Mouse (Mus musculus) right cerebral cortex, adult 18-20 months (tissue): ENCODE measurements around the gene Mlxipl.

Experiments used
- DNase-seq: peaks from one replicate; pipeline ENCODE4 v3.0.0; 2022; ENCODE audit warnings: mixed read lengths

Mlxipl gene

DNA sequence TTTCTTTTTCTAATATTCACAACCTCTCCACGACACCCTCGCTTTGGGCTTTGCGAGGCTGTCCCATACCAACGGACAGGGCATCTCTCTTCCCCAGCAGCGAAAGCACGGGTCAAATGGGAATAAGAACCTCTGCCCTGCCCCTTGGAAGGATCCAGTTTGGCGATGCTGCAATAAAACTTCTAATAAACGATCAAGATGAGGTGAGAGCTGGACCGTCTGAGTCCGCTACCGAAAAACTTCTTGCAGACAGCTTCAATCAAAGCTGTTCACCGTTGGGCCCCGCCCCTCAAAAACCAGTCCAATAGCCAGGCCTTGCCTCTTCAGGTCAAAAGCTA is 59.0 kb downstream of the Mlxipl start:
- no peak for DNase-seq

GRCm38 (mm10) chr5:135149053-135149819 is 59.5 kb downstream of the Mlxipl start, which contains the start of gene Tbl2:
Gene Tbl2, plus strand, starts transcription at chr5:135149657.
- peak; percentile 99 for DNase-seq

GRCm38 (mm10) chr5:135149820-135150178 is 60.1 kb downstream of the Mlxipl start:
- no peak for DNase-seq

DNA sequence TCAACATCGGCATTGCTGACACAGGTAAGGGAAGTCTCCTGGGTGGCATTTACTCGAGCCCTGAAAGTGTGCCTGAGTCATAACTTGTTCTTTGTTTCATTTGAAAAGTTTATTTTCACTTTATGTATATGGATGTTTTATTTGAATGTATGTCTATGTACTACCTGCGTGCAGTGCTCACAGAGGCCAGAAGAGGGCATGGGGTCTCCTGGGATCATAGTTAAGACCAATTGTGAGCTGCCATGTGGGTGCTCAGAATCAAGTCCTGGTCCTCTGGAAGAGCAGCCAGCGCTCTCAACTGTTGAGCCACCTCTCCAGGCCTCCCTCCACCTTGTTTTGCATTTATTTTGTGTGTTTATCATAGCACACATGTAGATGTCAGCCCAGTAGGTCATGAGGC is 66.8 kb downstream of the Mlxipl start:
- DNase-seq, result no peak

DNA sequence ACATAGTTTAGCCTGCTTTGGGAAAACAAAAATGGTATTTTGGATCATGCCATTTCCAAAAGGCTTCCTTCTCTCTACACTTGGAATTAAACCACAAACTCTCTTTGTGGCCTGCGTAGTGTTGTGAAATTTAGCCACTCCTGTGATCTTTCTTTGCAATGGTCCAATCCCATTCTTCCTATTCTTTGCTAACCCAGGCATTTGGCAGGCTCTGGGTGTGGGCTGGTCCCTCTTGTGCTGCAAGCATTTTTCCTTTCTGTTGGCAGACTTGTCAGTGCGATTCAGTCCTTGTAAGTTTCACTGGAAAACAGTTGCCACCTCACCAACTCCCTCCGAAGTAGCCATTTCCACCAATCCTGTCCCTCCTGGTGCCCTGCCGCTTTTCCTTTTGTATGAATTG is 71.5 kb downstream of the Mlxipl start:
- DNase-seq, result peak; percentile 64

DNA sequence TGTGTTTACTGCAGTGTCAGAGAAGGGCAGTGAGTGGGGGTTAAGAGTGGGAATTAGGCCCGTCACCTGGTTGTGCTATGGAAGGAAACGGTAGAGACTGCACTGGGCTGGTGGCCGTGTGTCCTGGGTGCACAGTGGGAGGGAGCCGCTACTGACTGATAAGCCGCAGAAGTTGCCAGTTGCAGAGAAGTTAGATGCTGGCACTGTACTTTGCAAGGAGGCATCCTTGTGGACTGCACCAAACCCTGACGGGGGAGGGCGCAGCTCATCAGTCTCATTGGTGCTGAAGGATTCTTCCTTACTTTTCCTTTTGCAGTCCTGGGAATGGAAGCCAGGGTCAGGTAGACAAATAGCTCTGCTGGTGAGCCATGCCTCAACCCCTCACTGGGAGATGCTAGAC is 72.0 kb downstream of the Mlxipl start:
- DNase-seq, result no peak

DNA sequence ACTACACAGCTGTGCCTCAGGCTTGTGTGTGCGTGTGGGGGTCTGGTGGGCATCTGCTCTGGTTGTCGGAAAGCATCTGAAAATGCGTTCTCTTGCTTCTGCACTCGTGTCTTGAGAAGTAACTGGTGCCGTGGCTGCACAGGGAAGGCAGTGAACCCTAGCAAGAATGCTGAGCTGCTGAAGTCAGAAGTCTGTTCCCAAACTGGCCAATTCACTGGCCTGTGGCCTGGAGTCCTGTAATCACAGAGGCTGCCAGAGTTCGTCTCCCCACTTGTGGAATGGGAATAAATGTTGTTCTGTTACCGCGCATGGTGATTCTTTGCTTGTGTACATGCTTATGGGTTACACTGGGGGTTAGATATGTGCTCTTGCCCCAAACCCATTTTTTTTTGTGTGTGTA is 72.7 kb downstream of the Mlxipl start:
- DNase-seq, result no peak

DNA sequence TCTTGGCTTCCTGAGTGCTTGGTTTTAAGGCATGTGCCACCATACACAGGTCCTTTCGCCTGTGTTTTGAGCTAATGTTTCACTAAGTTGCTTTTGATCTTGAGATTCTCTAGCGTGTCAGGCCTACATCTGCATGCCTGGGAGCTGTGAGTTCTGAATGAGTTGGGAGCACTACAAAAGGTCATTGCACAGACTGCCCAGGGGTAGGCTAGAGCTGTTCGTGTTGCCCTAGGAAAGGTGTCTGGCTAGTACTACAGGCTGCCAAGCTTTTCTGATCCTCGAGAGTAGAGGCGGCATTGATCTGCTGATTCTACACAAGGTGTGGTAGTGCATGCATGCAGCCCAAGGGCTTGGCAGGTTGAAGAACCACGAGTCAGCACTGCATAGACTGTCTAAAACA is 73.1 kb downstream of the Mlxipl start:
- no peak for DNase-seq

DNA sequence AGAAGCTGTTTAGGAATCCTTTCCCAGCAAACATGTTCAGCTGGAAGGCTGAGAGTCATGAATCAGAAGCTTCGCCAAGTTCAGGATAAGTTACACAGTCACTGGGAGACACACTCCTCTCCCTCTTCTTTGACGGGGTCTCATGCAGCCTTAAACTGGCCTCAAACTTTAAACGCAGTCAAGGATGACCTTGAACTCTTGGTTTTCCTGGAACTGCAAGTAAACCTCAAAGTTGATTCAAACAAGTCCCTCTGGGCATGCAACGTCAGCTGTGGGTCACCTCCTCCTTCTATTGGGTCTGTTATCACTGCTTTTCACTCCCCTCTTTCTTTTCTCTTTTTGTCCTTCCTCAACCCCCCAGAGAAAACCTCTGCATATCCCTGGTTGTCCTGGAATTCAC is 77.2 kb downstream of the Mlxipl start:
- no peak for DNase-seq

DNA sequence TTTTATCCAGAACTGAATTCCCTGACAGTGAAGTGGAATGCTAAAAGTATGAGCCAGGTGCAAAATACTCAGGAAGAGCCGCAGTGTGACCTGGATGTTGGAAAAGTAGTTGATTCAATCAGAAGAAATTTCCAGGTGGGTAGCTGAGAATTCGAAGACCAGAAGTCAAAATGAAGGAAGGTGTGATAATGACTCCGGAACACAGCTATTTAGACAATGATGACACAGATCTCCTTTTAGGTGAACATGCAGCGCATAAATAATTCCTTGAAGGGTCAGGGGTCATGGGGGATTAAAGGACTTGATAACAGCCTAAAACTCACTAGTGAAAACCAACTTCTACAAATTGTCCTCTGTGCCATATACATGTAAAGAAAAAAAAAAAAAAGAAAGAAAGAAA is 77.8 kb downstream of the Mlxipl start:
- no peak for DNase-seq

DNA sequence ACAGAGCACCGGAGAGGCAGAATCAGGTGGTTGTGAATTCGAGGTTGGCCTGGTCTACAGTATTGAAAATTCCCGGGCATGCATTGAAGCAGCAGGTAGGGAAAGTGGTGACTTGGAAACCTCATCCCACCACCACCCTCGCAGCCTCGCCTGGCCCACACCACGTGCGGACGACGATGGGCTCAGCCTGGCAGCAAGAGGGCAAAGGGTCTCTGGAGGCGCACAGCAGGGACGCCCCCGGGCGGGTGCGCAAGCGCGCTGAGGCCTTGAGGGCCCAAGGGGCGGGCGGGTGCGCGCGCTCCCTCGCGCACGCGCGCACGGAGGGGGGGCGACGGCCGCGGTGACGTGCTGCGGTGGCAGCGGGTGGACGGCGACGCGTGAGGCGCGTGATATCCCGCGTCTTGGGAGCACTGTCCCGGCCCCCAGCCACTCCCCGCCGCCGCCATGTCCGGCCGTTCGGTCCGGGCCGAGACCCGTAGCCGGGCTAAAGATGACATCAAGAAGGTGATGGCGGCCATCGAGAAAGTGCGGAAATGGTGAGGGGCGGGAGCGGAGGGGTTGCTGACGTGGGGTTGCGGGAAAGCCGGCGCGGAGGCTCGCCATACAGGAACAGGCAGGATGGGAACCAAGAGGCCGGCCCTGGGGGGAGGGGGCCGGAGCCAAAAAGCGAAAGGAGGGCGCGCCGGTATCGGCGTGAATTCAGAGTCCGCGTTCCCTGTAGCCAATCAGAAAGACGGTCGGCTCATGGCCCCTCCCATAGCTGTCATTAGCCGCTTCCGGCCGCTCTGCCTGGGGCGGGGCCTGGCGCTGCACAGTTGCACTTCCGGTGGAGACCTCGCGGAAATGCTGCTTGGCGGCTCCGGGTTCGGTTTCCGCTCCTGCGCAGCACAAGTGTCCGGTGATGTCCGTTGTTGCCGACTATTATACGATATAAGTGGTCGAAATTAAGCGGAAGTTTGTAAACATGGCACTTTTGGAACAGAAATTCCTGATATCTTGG is 78.7 kb downstream of the Mlxipl start, which contains the start of gene Bcl7b:
Gene Bcl7b (plus strand): TSS at position 221 of the 1,000 bp plus-strand sequence.
- peak; percentile 98 for DNase-seq

DNA sequence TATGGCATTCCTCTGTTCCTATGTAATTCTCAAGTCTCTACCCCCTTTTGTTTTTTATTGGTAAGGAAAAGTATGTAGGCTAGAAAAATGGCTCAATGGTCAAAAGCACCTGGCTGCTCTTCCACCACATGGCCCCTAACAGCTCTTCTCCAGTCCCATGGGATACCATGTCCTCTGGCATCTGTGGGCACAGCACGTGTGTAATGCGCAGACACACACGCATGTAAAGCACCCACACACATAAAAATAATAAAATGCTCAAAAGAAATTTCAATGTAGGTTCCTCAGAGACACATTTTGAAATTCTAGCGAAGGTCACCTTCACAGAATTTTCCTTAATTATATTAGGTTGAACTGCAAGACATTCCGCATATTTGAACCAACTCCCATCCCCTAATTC is 79.8 kb downstream of the Mlxipl start:
- DNase-seq, result no peak

- DNase-seq, result no peak
Measured at GRCm38 (mm10) chr5:135171688-135172220, 82.1 kb downstream of the Mlxipl start.

DNA sequence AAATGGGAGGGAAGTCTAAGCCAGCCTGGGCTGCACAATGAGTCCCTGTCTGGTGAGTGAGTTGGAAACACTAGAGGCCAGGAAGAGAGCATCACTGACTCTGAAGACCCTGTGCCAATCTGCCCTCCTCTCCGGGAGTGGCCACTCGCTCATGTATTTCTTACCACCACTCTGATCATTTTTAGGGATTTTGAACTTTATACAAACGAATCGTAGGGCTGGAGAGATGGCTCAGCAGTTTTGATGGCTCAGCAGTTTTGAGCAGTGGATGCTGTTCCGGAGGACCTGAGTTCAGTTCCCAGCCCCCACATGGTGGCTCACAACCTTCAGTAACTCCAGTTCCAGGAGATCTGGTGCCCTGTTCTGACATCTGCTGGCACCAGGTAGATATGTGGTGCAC is 83.3 kb downstream of the Mlxipl start:
- no peak for DNase-seq

DNA sequence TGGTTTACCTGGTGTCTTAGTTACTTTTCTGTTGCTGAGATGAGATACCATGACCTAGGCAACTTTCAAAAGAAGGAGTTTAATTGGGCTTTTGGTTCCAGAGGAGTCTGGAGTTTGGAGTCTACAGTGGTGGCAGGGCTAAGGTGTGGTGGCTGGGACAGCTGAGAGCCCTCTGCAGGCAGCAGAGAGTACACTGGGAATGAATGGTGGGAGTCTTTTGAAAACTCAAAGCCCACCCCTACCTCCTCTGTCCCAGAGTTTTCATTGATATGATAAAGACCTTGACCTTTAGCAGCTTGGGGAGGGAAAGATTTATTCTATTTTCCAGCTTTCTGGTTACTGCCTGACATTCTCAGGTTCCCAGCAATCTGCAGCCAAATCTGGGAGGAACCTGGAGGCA is 85.4 kb downstream of the Mlxipl start:
- DNase-seq, result no peak

DNA sequence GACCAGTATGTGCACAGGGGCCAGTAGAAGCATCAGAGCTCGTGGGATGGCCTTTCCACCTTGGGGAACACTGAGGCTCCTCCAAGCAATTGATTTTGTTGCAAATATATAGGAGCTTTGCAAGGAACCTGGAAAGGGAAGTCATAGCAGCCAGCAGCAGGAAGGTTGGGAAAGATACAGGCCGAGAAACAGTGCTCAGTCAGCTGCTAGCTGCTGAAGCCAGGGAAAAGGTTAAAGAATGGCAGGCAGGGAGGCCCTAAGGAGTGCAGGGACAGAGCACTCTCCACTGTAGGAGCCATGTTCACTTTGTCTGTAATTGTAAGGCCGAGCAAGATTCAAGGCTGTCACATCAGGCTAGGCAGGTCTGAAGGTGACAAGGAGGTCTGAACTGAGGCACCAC is 88.8 kb downstream of the Mlxipl start:
- DNase-seq, result no peak

DNA sequence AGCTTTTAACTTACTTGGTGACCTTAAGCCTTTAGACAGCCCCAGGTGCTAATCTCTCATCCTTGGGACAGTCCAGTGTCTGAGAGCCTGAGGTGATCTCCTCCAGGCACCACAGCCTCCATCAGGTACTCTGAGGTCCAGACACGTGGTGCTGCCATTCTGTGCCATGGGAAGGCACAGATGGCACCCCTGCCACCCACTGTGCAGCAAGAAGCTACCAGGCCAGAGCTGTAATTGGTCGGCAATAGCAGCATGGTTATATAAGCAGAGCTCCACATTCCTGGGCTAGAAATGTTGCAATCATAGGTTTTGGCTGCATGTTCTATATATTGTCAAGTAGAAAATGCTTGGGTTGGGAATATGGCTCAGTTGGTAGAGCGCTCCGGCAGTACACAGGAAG is 89.3 kb downstream of the Mlxipl start:
- peak; percentile 81 for DNase-seq

GRCm38 (mm10) chr5:135179616-135180015 is 89.9 kb downstream of the Mlxipl start:
- no peak for DNase-seq

GRCm38 (mm10) chr5:135180796-135181195 is 91.1 kb downstream of the Mlxipl start:
- no peak for DNase-seq

GRCm38 (mm10) chr5:135181776-135182175 is 92.1 kb downstream of the Mlxipl start:
- no peak for DNase-seq

DNA sequence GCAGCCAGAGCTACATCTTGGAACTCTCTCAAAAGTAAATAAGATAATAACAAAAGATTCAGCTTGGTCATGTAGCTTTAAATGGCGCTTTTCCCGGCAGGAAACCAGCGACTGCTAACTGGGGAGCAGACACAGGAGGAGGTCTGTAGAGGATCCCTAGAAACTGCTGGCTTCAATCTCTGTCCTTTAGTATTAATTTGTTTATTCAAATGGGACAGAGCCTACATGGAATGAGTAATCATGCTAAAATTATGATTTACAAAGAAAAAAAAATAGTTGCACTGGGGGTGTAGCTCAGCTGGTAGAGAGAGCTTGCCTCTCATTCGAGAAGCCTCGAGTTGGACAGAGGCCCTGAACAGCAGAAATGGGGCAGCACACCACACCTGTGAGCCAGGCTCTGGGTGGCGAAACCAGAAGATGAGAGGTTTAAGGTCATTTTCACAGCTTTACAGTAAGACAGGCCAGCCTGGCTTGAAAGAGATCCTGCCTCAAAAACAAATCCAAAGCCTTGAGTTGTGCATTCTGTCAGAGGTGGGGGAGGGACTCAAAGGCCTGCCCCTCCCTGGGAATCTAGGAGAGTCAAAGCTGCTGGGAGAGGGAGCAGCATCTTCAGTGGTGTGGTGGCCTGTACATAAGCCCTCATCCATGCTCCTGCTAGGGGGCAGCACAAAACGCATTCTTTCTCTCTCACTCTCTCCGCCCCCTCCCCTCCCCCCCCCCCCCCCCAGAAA is 93.6 kb downstream of the Mlxipl start:
- peak; percentile 52 for DNase-seq

DNA sequence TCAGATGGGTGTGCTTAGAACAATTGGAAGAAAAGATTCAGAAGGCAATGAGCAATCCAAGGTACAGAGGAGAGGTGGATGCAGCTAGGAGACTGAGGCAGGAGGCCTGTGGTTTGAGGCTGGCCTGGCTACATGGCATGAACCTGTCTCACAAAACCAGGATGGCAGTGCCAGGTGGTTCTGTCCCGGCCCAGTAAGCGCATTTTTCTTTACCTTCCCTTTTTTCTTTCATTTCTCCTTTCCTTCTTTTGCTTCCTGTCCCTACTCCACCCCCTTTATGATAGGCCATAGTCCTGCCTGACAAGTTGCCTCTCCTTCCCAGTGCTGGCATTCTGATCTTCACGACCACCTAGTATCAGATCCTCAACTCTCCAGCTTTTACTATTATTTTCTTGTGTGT is 95.3 kb downstream of the Mlxipl start:
- no peak for DNase-seq

DNA sequence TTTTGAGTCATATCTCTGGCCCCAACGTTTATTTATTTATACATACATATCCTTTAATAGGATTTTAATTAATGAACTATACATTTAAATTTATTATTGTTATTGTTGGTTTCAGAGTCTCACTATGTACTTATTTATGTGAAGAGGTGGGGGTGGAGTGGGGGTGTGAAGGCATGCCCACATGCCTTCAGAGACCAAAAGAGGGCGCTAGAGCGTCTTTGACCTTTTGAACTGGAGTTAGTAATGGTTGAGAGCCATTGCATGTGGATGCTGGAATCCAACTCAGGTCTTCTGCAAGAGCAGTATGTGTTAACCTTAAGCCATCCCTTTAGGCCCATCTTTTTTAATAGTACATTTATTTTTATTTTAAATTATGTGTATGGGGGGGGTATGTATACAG is 95.9 kb downstream of the Mlxipl start:
- DNase-seq, result no peak
